Mouse (Mus musculus): Measurements from ENCODE around the gene Igflr1. TPM values are rescaled to one million over a fixed set of nuclear protein-coding genes. Genes with fewer than 3 reads are reported as not detected.
A peak's percentile ranks its signal among the peaks of the same experiment; 100 is the strongest.

The Igflr1 gene
- polyA plus RNA-seq, 1 experiment from 2014 or later, result 6.6 TPM

DNA sequence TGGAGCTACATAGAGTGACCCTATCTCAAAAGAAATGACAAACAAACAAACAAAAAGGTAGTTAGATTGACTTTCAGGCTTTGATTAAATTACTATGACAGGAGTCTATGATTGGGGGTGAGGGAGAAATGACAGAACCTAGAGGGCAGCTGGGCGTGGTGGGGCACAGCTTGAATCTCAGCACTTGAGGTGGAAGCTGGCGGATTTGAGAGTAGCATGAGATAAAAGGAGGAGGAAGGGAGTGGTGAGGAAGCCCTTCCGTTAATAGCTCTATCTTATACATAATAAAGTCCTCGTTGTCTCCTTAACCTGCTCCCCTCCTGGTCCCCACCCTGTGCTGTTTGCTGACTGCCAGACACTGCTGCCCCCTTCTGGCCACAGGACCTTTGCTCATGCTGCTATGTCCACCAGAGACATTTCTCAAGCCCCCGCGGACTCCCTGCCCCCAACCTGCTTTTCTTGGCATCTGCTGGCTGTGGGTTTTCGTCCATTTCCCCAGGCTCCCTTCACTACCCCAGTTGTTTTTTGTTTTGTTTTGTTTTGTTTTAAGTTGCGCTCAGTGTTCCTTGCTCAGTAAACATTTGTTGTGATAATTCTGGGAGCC lies 42.6 kb downstream of the Igflr1 start:
- H3K9me3 ChIP-seq, result no peaks in the 10 kb centered on the region
- no peak overlapping the region for H3K4me2 ChIP-seq (replicated peaks)
- ATAC-seq, result peak; percentile 55; the same call in 1 of the 2 replicates
- 33% methylated on average over 8 of the region's 8 CpGs for WGBS
- no peak overlapping the region; the same call in 1 of the 2 replicates for H3K9ac ChIP-seq (replicated peaks)
- H3K4me1 ChIP-seq (replicated peaks), result no peaks in the 10 kb centered on the region; the same call in 1 of the 2 replicates
- H3K36me3 ChIP-seq, result no peaks in the 10 kb centered on the region
- H3K27me3 ChIP-seq, result no peaks in the 10 kb centered on the region
- H3K4me3 ChIP-seq (replicated peaks), result no peak overlapping the region
- H3K27ac ChIP-seq, result no peak overlapping the region

DNA sequence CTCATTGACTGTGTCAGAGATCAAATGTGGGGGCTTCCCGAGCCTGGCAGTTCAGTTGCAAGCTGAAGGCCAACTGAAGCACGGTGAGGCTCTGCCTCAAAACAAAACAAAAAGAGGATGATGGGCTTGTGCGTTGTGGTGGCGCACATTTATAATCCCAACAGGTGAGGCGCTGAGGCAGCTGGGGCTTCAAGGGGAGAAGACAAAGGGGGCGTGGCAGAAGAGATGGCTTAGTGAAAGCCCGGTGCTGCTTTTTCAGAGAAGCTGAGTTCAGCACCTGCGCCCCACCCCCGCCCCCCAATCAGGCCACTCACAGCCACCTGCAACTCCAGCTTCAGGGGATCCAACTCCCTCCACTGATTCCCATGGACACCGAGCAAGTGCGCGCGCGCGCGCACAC lies 43.2 kb downstream of the Igflr1 start:
- H3K36me3 ChIP-seq, result no peaks in the 10 kb centered on the region
- no peak overlapping the region; the same call in 1 of the 2 replicates for H3K9ac ChIP-seq (replicated peaks)
- H3K4me2 ChIP-seq (replicated peaks), result no peak overlapping the region
- H3K4me3 ChIP-seq (replicated peaks), result no peak overlapping the region
- no peaks in the 10 kb centered on the region for H3K9me3 ChIP-seq
- no peaks in the 10 kb centered on the region for H3K27me3 ChIP-seq
- no peaks in the 10 kb centered on the region; the same call in 1 of the 2 replicates for H3K4me1 ChIP-seq (replicated peaks)
- 47% methylated on average over 15 of the region's 16 CpGs for WGBS
- no peak overlapping the region for H3K27ac ChIP-seq
- no peak for ATAC-seq

- WGBS, result 58% methylated on average over 7 of the region's 7 CpGs
- Histone ChIP-seq H3K4me2 (replicated peaks) (no peak overlapping the region), H3K4me1 (replicated peaks) (no peaks in the 10 kb centered on the region; the same call in 1 of the 2 replicates), H3K4me3 (replicated peaks) (no peak overlapping the region), H3K36me3 (peaks cover 1% of the 10 kb centered on the region; the same call in 1 of the 2 replicates), H3K27me3 (no peaks in the 10 kb centered on the region), H3K9me3 (no peaks in the 10 kb centered on the region), H3K9ac (replicated peaks) (no peak overlapping the region), H3K27ac (no peak overlapping the region)
- ATAC-seq, result no peak
These were observed 44.8 kb downstream of the Igflr1 start for GRCm38 (mm10) chr7:30610043-30610442.

DNA sequence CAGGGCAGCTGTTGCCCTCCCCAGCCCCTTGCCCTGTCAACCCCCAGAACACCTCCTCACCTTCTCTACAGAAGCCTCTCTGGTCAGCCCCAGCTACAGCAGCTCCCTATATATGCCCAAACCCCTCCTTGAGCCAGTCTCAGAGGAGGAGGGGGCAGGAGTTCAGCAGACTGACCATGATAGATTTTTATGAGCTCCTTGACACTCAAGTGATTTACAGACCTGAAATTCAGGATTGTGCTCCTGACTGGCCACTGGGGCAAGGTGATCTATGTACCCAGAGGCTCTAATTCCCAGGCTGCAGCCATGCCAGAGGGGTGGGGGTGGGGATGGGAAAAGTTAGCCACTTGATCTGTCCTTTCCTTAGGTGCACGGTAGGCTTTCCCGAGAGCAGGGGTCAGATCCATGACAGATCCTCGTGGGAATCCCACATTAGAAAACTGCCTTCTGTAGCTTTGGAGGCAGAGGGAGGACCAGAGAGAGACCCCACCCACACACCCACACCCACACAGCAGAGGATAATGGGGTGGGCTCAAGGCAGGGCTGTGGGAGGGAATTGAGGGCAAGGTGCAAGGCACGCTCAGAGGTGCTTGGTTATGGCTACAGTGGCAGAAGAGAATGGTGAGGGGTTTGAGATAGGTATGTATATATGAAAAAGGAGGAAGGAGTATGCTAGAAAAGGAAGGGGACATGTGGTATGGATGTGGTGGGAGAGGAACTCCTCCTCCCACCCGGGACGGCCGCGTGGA lies 47.6 kb downstream of the Igflr1 start, which contains the start of gene Upk1a:
Gene Upk1a (minus strand): TSS at position 194 of the 749 bp plus-strand sequence.
- Histone ChIP-seq H3K4me3 (replicated peaks) (no peak within 1 kb of the TSS), H3K4me2 (replicated peaks) (no peak within 1 kb of the TSS), H3K27me3 (no peaks in the 10 kb centered on the region), H3K9me3 (no peaks in the 10 kb centered on the region), H3K36me3 (peaks cover 29% of the 10 kb centered on the region), H3K4me1 (replicated peaks) (no peaks in the 10 kb centered on the region; the same call in 1 of the 2 replicates), H3K27ac (no peak within 1 kb of the TSS), H3K9ac (replicated peaks) (no peak within 1 kb of the TSS)
- 0 out of 2 replicates have a peak, but pooled peaks have one; percentile 10 for ATAC-seq
- WGBS, result 79% methylated on average over 8 of the region's 8 CpGs

GRCm38 (mm10) chr7:30613529-30614112 lies 48.4 kb downstream of the Igflr1 start:
- Histone ChIP-seq H3K27me3 (no peaks in the 10 kb centered on the region), H3K36me3 (peaks cover 37% of the 10 kb centered on the region), H3K27ac (no peak overlapping the region), H3K4me1 (replicated peaks) (no peaks in the 10 kb centered on the region; the same call in 1 of the 2 replicates), H3K4me3 (replicated peaks) (no peak overlapping the region), H3K9ac (replicated peaks) (no peak overlapping the region), H3K4me2 (replicated peaks) (no peak overlapping the region), H3K9me3 (no peaks in the 10 kb centered on the region)
- 0 out of 2 replicates have a peak, but pooled peaks have one; percentile 45 for ATAC-seq
- WGBS, result 20% methylated on average over 14 of the region's 14 CpGs

- Histone ChIP-seq H3K27ac (no peak overlapping the region), H3K4me1 (replicated peaks) (no peaks in the 10 kb centered on the region), H3K4me2 (replicated peaks) (no peak overlapping the region), H3K4me3 (replicated peaks) (no peak overlapping the region), H3K36me3 (peaks cover 45% of the 10 kb centered on the region), H3K27me3 (no peaks in the 10 kb centered on the region), H3K9me3 (no peaks in the 10 kb centered on the region), H3K9ac (replicated peaks) (no peak overlapping the region)
- WGBS, result 82% methylated on average over 2 of the region's 2 CpGs
- ATAC-seq, result no peak
These were observed 49.2 kb downstream of the Igflr1 start for GRCm38 (mm10) chr7:30614454-30614853.

- Histone ChIP-seq H3K4me3 (replicated peaks) (no peak overlapping the region), H3K27ac (no peak overlapping the region), H3K27me3 (no peaks in the 10 kb centered on the region), H3K9me3 (no peaks in the 10 kb centered on the region), H3K9ac (replicated peaks) (no peak overlapping the region), H3K4me2 (replicated peaks) (no peak overlapping the region), H3K4me1 (replicated peaks) (no peaks in the 10 kb centered on the region), H3K36me3 (peaks cover 47% of the 10 kb centered on the region)
- ATAC-seq, result 0 out of 2 replicates have a peak, but pooled peaks have one; percentile 18
- WGBS, result 70% methylated on average over 5 of the region's 5 CpGs
These were observed 50.0 kb downstream of the Igflr1 start for GRCm38 (mm10) chr7:30615049-30615760.

Small RNA genes within 50 kb of the gene (microRNA-seq; reads per million reads assigned to microRNA genes)
- gene Gm38670 (0.82 reads per million), gene Mir3569 (not detected)

Other genes with a start within 250 kb of the Igflr1 start
- not detected in 2 replicates for gene E130208F15Rik, start 243.7 kb upstream of the Igflr1 start, polyA plus RNA-seq (2015; fragmentation: Nextera tagmentation; extraction: Ambion mirVana)
- 21.2 and 23.6 TPM in 2 replicates for gene Sdhaf1, start 241.5 kb upstream of the Igflr1 start, polyA plus RNA-seq (2015; fragmentation: Nextera tagmentation; extraction: Ambion mirVana)
- 11.4 and 13.0 TPM in 2 replicates for gene Lrfn3, start 202.7 kb upstream of the Igflr1 start, polyA plus RNA-seq (2015; fragmentation: Nextera tagmentation; extraction: Ambion mirVana)
- 21.0 and 23.8 TPM in 2 replicates for gene Tyrobp, start 151.7 kb upstream of the Igflr1 start, polyA plus RNA-seq (2015; fragmentation: Nextera tagmentation; extraction: Ambion mirVana)
- 0.54 TPM in 1 of 2 replicates, not detected in the other for gene Hcst, start 145.6 kb upstream of the Igflr1 start, polyA plus RNA-seq (2015; fragmentation: Nextera tagmentation; extraction: Ambion mirVana)
- gene Nfkbid, start 143.7 kb upstream of the Igflr1 start, polyA plus RNA-seq (2015; fragmentation: Nextera tagmentation; extraction: Ambion mirVana), result 1.2 and 1.3 TPM in 2 replicates
- 521 and 559 TPM in 2 replicates for gene Aplp1, start 119.9 kb upstream of the Igflr1 start, polyA plus RNA-seq (2015; fragmentation: Nextera tagmentation; extraction: Ambion mirVana)
- 3.1 and 3.6 TPM in 2 replicates for gene Kirrel2, start 107.7 kb upstream of the Igflr1 start, polyA plus RNA-seq (2015; fragmentation: Nextera tagmentation; extraction: Ambion mirVana)
- gene Nphs1, start 107.1 kb upstream of the Igflr1 start, polyA plus RNA-seq (2015; fragmentation: Nextera tagmentation; extraction: Ambion mirVana), result 0.78 and 0.94 TPM in 2 replicates
- gene Prodh2, start 71.8 kb upstream of the Igflr1 start, polyA plus RNA-seq (2015; fragmentation: Nextera tagmentation; extraction: Ambion mirVana), result not detected in 2 replicates
- gene Arhgap33, start 30.4 kb upstream of the Igflr1 start, polyA plus RNA-seq (2015; fragmentation: Nextera tagmentation; extraction: Ambion mirVana), result 106 and 114 TPM in 2 replicates
- 5.7 and 6.6 TPM in 2 replicates for gene Hspb6, start 13.2 kb upstream of the Igflr1 start, polyA plus RNA-seq (2015; fragmentation: Nextera tagmentation; extraction: Ambion mirVana)
- gene Proser3, start 13.1 kb upstream of the Igflr1 start, polyA plus RNA-seq (2015; fragmentation: Nextera tagmentation; extraction: Ambion mirVana), result 8.7 and 12.3 TPM in 2 replicates
- gene Lin37, start 5.6 kb upstream of the Igflr1 start, polyA plus RNA-seq (2015; fragmentation: Nextera tagmentation; extraction: Ambion mirVana), result 54.4 and 60.4 TPM in 2 replicates
- 92.5 and 102 TPM in 2 replicates for gene U2af1l4, start 2.1 kb upstream of the Igflr1 start, polyA plus RNA-seq (2015; fragmentation: Nextera tagmentation; extraction: Ambion mirVana)
- 20.7 and 22.6 TPM in 2 replicates for gene Gm49396, start 2.1 kb upstream of the Igflr1 start, polyA plus RNA-seq (2015; fragmentation: Nextera tagmentation; extraction: Ambion mirVana)
- 131 and 133 TPM in 2 replicates for gene Psenen, start 1.8 kb upstream of the Igflr1 start, polyA plus RNA-seq (2015; fragmentation: Nextera tagmentation; extraction: Ambion mirVana)
- gene Kmt2b, start 23.3 kb downstream of the Igflr1 start, polyA plus RNA-seq (2015; fragmentation: Nextera tagmentation; extraction: Ambion mirVana), result 12.9 and 13.3 TPM in 2 replicates
- gene Zbtb32, start 33.5 kb downstream of the Igflr1 start, polyA plus RNA-seq (2015; fragmentation: Nextera tagmentation; extraction: Ambion mirVana), result 0.14 and 0.31 TPM in 2 replicates
- gene Upk1a, start 47.4 kb downstream of the Igflr1 start, polyA plus RNA-seq (2015; fragmentation: Nextera tagmentation; extraction: Ambion mirVana), result 0.46 and 0.73 TPM in 2 replicates
- 1,046 and 1,055 TPM in 2 replicates for gene Cox6b1, start 60.7 kb downstream of the Igflr1 start, polyA plus RNA-seq (2015; fragmentation: Nextera tagmentation; extraction: Ambion mirVana)
- gene Etv2, start 70.4 kb downstream of the Igflr1 start, polyA plus RNA-seq (2015; fragmentation: Nextera tagmentation; extraction: Ambion mirVana), result not detected in 2 replicates
- 130 and 153 TPM in 2 replicates for gene Rbm42, start 84.9 kb downstream of the Igflr1 start, polyA plus RNA-seq (2015; fragmentation: Nextera tagmentation; extraction: Ambion mirVana)
- gene Haus5, start 99.6 kb downstream of the Igflr1 start, polyA plus RNA-seq (2015; fragmentation: Nextera tagmentation; extraction: Ambion mirVana), result 34.2 and 37.0 TPM in 2 replicates
- gene Pmis2, start 106.2 kb downstream of the Igflr1 start, polyA plus RNA-seq (2015; fragmentation: Nextera tagmentation; extraction: Ambion mirVana), result not detected in 2 replicates
- not detected in 2 replicates for gene 2200002J24Rik, start 133.5 kb downstream of the Igflr1 start, polyA plus RNA-seq (2015; fragmentation: Nextera tagmentation; extraction: Ambion mirVana)
- 0.62 and 1.3 TPM in 2 replicates for gene Atp4a, start 146.8 kb downstream of the Igflr1 start, polyA plus RNA-seq (2015; fragmentation: Nextera tagmentation; extraction: Ambion mirVana)
- 200 and 203 TPM in 2 replicates for gene Tmem147, start 164.1 kb downstream of the Igflr1 start, polyA plus RNA-seq (2015; fragmentation: Nextera tagmentation; extraction: Ambion mirVana)
- 1.1 and 2.2 TPM in 2 replicates for gene Gapdhs, start 178.3 kb downstream of the Igflr1 start, polyA plus RNA-seq (2015; fragmentation: Nextera tagmentation; extraction: Ambion mirVana)
- gene Sbsn, start 186.0 kb downstream of the Igflr1 start, polyA plus RNA-seq (2015; fragmentation: Nextera tagmentation; extraction: Ambion mirVana), result 2.3 TPM in 2 replicates
- 0.27 and 0.57 TPM in 2 replicates for gene Dmkn, start 198.3 kb downstream of the Igflr1 start, polyA plus RNA-seq (2015; fragmentation: Nextera tagmentation; extraction: Ambion mirVana)
- gene Krtdap, start 222.5 kb downstream of the Igflr1 start, polyA plus RNA-seq (2015; fragmentation: Nextera tagmentation; extraction: Ambion mirVana), result not detected in 2 replicates

Data from midbrain, embryonic 13.5 days (tissue).